Mouse (Mus musculus) heart, postnatal 0 days (tissue): ENCODE measurements around the gene Ntn3. TPM values are rescaled to one million over a fixed set of nuclear protein-coding genes. Genes with fewer than 3 reads are reported as not detected.

ENCODE experiments used
- ATAC-seq: fragments of 200-750 bp; cut with Nextera tagmentation; 2 replicates; pipeline ENCODE4 v1.8.0; 2017; ENCODE audit warnings: low read depth, moderate number of reproducible peaks, moderate library complexity; ENCODE audit not compliant: insufficient read depth
- DNase-seq: peaks from one replicate; pipeline ENCODE4 v3.0.0-alpha.2; 2016; ENCODE audit warnings: low spot score
- H3K27ac ChIP-seq: fragments of 300-500 bp; sonication (generic); 2 replicates; pipeline ENCODE4 v1.5.1; 2014; ENCODE audit warnings: low read depth, mild to moderate bottlenecking
- H3K27me3 ChIP-seq: fragments of 300-500 bp; sonication (generic); 2 replicates; pipeline ENCODE4 v1.6.1; 2014; ENCODE audit warnings: low read length, mixed read lengths; ENCODE audit not compliant: control insufficient read depth, insufficient read depth
- H3K36me3 ChIP-seq: fragments of 300-500 bp; sonication (generic); replicated peaks from 2 replicates; pipeline ENCODE4 v1.6.1; 2014; ENCODE audit warnings: low read length, mixed read lengths; ENCODE audit not compliant: control insufficient read depth, insufficient read depth
- H3K4me1 ChIP-seq: fragments of 300-500 bp; sonication (generic); 2 replicates; pipeline ENCODE4 v1.6.1; 2014; ENCODE audit warnings: antibody characterized with exemption; ENCODE audit not compliant: control insufficient read depth, insufficient read depth
- H3K4me2 ChIP-seq: fragments of 300-500 bp; sonication (generic); 2 replicates; pipeline ENCODE4 v1.6.1; 2014; ENCODE audit warnings: low read depth, mild to moderate bottlenecking, low read length, moderate library complexity
- H3K4me3 ChIP-seq: fragments of 300-500 bp; sonication (generic); 2 replicates; pipeline ENCODE4 v1.5.1; 2014; ENCODE audit warnings: low read depth, low read length
- H3K9ac ChIP-seq: fragments of 300-500 bp; sonication (generic); replicated peaks from 2 replicates; pipeline ENCODE4 v1.6.1; 2014; ENCODE audit warnings: low read depth, low read length, mixed read lengths
- H3K9me3 ChIP-seq: fragments of 300-500 bp; sonication (generic); replicated peaks from 2 replicates; pipeline ENCODE4 v1.6.1; 2016; ENCODE audit warnings: low read length; ENCODE audit not compliant: control insufficient read depth
- CTCF ChIP-seq: IDR thresholded peaks from 2 replicates; pipeline ENCODE4 v1.5.1; 2016; ENCODE audit warnings: antibody characterized with exemption, control low read depth, low read depth
- EP300 ChIP-seq: IDR thresholded peaks from 2 replicates; pipeline ENCODE4 v1.6.1; 2016; ENCODE audit warnings: antibody characterized with exemption, low read depth
- WGBS: fragments of 180-500 bp; shearing (Covaris S2); extraction: QIAGEN DNeasy Blood & Tissue Kit; methylation state at CpG from one replicate; pipeline ENCODE4 v1.1.7; 2014; 5-methylcytosine and 5-hydroxymethylcytosine counted together
- polyA plus RNA-seq: library from polyadenylated mRNA; unstranded; fragments of >200 nt; fragmentation: Nextera tagmentation; extraction: Ambion mirVana; gene quantifications from 2 replicates; pipeline ENCODE4 v1.2.1, GENCODE M21; 2015
- total RNA-seq: library from RNA; depleted of rRNA; stranded (reverse); fragments of >200 nt; gene quantifications from 2 replicates; pipeline ENCODE4 v1.2.3, GENCODE M21; 2014; ENCODE audit warnings: low replicate concordance

Gene Ntn3
- total and polyA plus RNA-seq, 2 experiments from 2014 or later = 0.59 to 7.3 TPM

- Histone ChIP-seq H3K9me3 (no peaks in the 10 kb centered on the region), H3K4me1 (peaks cover 15% of the 10 kb centered on the region), H3K27ac (peak overlapping the region; percentile 89), H3K9ac (peak overlapping the region; percentile 82), H3K4me3 (peak overlapping the region; percentile 83), H3K27me3 (no peaks in the 10 kb centered on the region), H3K36me3 (peaks cover 15% of the 10 kb centered on the region), H3K4me2 (peak overlapping the region; percentile 98)
- TF ChIP-seq EP300 (no peak), CTCF (no peak)
- no peak for ATAC-seq
- no peak for DNase-seq
- WGBS = 19% methylated on average over 17 of the region's 17 CpGs
Observed at GRCm38 (mm10) chr17:24162584-24163175, 46.7 kb downstream of the Ntn3 start.

- WGBS = 66% methylated on average over 5 of the region's 5 CpGs
Observed at GRCm38 (mm10) chr17:24161466-24161865, 47.9 kb downstream of the Ntn3 start.

GRCm38 (mm10) chr17:24157526-24157925, 51.8 kb downstream of the Ntn3 start:
- ATAC-seq (no peak), DNase-seq (no peak)
- no peak overlapping the region for H3K4me3 ChIP-seq
- 82% methylated on average over 4 of the region's 4 CpGs for WGBS
- H3K4me2 ChIP-seq = no peak overlapping the region
- no peak overlapping the region for H3K27ac ChIP-seq
- peaks cover 3% of the 10 kb centered on the region for H3K4me1 ChIP-seq
- no peak overlapping the region for H3K9ac ChIP-seq
- TF ChIP-seq EP300 = no peak
- no peak for TF ChIP-seq CTCF
- H3K27me3 ChIP-seq = no peaks in the 10 kb centered on the region
- H3K36me3 ChIP-seq = no peaks in the 10 kb centered on the region; the same call in 1 of the 2 replicates
- H3K9me3 ChIP-seq = no peaks in the 10 kb centered on the region

More at GRCm38 (mm10) chr17:24161466-24161865, 47.9 kb downstream of the Ntn3 start:
- Histone ChIP-seq H3K9ac (no peak overlapping the region), H3K9me3 (no peaks in the 10 kb centered on the region), H3K27me3 (no peaks in the 10 kb centered on the region), H3K36me3 (peaks cover 7% of the 10 kb centered on the region), H3K4me3 (no peak overlapping the region), H3K4me1 (peaks cover 14% of the 10 kb centered on the region), H3K4me2 (no peak overlapping the region), H3K27ac (no peak overlapping the region)
- no peak for TF ChIP-seq EP300
- TF ChIP-seq CTCF = no peak
- no peak for DNase-seq
- ATAC-seq = no peak

- H3K9me3 ChIP-seq = no peaks in the 10 kb centered on the region
- WGBS = 87% methylated on average over 6 of the region's 6 CpGs
- ATAC-seq = no peak
Observed at GRCm38 (mm10) chr17:24157121-24157520, 52.2 kb downstream of the Ntn3 start.

GRCm38 (mm10) chr17:24156394-24156793, 52.9 kb downstream of the Ntn3 start:
- Histone ChIP-seq H3K4me2 (no peak overlapping the region), H3K27me3 (no peaks in the 10 kb centered on the region), H3K4me3 (no peak overlapping the region), H3K9ac (no peak overlapping the region), H3K27ac (no peak overlapping the region), H3K4me1 (0 out of 2 replicates have a peak, but pooled peaks cover 5% of the 10 kb centered on the region), H3K9me3 (no peaks in the 10 kb centered on the region), H3K36me3 (no peaks in the 10 kb centered on the region; the same call in 1 of the 2 replicates)
- DNase-seq (no peak), ATAC-seq (no peak)
- TF ChIP-seq CTCF (no peak), EP300 (no peak)
- WGBS = 79% methylated on average over 3 of the region's 3 CpGs

More at GRCm38 (mm10) chr17:24157121-24157520, 52.2 kb downstream of the Ntn3 start:
- no peak for TF ChIP-seq CTCF
- no peak for TF ChIP-seq EP300
- no peak overlapping the region for H3K4me2 ChIP-seq
- no peak overlapping the region for H3K9ac ChIP-seq
- no peaks in the 10 kb centered on the region for H3K27me3 ChIP-seq
- H3K4me1 ChIP-seq = no peaks in the 10 kb centered on the region
- no peak overlapping the region for H3K4me3 ChIP-seq
- no peak overlapping the region for H3K27ac ChIP-seq
- no peaks in the 10 kb centered on the region; the same call in 1 of the 2 replicates for H3K36me3 ChIP-seq
- DNase-seq = no peak

- Histone ChIP-seq H3K27ac (no peak overlapping the region), H3K4me2 (no peak overlapping the region), H3K9ac (no peak overlapping the region), H3K36me3 (no peaks in the 10 kb centered on the region; the same call in 1 of the 2 replicates), H3K9me3 (no peaks in the 10 kb centered on the region), H3K4me1 (0 out of 2 replicates have a peak, but pooled peaks cover 6% of the 10 kb centered on the region), H3K4me3 (no peak overlapping the region), H3K27me3 (no peaks in the 10 kb centered on the region)
- WGBS = 91% methylated on average over 9 of the region's 9 CpGs
- DNase-seq (no peak), ATAC-seq (no peak)
- TF ChIP-seq EP300 (no peak), CTCF (no peak)
Observed at GRCm38 (mm10) chr17:24155742-24156141, 53.6 kb downstream of the Ntn3 start.
